Mouse (Mus musculus): ENCODE measurements around the gene Wfdc21. TPM values are rescaled to one million over a fixed set of nuclear protein-coding genes. Genes with fewer than 3 reads are reported as not detected.

Wfdc21 gene
- polyA plus RNA-seq, 1 experiment from 2014 or later = 0.71 TPM

DNA sequence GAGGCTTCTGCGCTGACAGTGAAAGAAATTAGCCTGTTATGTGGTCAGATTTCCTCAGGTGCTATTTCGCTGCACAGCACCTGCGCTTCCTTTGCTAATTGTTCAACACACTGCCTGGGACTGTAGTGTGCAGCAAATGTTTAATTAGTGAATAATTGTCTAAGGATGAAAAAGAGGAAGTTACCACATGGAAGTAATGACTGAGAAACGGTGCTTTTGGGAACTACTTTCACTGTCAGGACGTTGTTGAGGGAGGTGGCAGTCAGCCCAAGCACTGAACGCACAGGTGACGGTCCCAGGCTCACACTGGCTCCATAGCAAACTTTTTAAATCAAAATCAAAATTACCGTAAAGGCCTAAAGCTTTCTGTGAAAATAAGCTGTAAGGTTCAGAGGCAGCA, 30.1 kb downstream of the Wfdc21 start:
- no peak overlapping the region for H3K27ac ChIP-seq (ENCODE audit: low read length)
- H3K9ac ChIP-seq (replicated peaks; ENCODE audit: low read length) = no peak overlapping the region
- no peak overlapping the region for H3K4me3 ChIP-seq (ENCODE audit: low read length)
- no peak overlapping the region for H3K4me2 ChIP-seq (replicated peaks; ENCODE audit: low read depth, low read length)
- H3K4me1 ChIP-seq (ENCODE audit: insufficient read depth, low read length) = no peaks in the 10 kb centered on the region
- no peaks in the 10 kb centered on the region for H3K9me3 ChIP-seq (ENCODE audit: low read length)
- 94% methylated on average over 8 of the region's 8 CpGs for WGBS
- H3K36me3 ChIP-seq (ENCODE audit: insufficient read depth, low read length) = peaks cover 82% of the 10 kb centered on the region
- no peak for ATAC-seq (ENCODE audit: low FRiP score, low TSS enrichment)
- no peaks in the 10 kb centered on the region for H3K27me3 ChIP-seq (ENCODE audit: insufficient read depth, low read length)

DNA sequence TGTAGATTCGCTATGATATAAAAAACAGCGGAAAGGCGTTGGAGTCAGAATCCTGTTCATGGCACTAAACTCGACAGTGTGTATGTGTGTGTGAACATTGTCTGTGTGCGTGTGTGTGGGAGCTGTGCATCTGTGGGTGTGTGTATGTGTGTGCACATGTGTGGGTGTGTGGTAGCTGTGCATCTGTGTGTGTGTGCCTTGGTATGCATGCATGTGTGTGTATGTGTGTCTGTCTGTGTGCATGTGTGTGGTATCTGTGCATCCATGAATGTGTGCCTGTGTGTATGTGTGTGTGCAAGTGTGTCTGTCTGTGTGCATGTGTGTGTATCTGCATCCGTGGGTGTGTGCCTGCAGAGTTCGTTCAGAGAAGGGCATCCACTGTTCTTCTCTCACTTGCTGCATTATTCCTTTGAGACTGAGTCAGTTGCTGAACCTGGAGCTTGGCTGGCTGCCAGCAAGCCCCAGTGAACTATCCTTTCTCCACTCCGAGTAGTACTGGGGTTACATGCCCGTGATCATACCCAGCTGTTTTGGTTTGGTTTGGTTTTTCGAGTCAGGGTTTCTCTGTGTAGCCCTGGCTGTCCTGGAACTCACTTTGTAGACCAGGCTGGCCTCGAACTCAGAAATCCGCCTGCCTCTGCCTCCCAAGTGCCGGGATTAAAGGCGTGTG, 37.3 kb downstream of the Wfdc21 start:
- Histone ChIP-seq H3K4me1 (ENCODE audit: insufficient read depth, low read length) (peaks cover 22% of the 10 kb centered on the region), H3K4me2 (replicated peaks; ENCODE audit: low read depth, low read length) (no peak overlapping the region), H3K9ac (replicated peaks; ENCODE audit: low read length) (no peak overlapping the region), H3K27me3 (ENCODE audit: insufficient read depth, low read length) (no peaks in the 10 kb centered on the region), H3K27ac (ENCODE audit: low read length) (no peak overlapping the region), H3K9me3 (ENCODE audit: low read length) (no peaks in the 10 kb centered on the region), H3K4me3 (ENCODE audit: low read length) (no peak overlapping the region), H3K36me3 (ENCODE audit: insufficient read depth, low read length) (peaks cover 34% of the 10 kb centered on the region)
- WGBS = 73% methylated on average over 12 of the region's 14 CpGs
- no peak for ATAC-seq (ENCODE audit: low FRiP score, low TSS enrichment)

DNA sequence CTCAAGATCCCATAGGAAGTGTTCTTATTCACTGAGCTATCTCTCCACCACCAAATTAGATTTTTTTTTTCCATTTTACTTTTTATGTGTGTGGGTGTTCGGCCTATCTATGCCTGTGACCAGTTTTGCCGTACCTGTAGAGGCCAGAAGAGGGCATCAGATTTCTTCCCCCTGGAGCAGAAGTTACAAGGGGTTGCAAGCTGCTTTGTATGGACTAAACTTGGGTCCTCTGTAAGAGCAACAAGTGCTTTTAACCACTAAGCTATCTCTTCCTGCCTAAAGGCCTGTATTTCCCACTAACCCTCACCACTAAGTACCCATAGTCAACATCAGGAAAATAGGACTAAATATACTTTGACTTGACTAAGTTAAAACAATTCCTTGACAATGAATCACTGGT, 37.9 kb downstream of the Wfdc21 start:
- Histone ChIP-seq H3K4me3 (ENCODE audit: low read length) (no peak overlapping the region), H3K27me3 (ENCODE audit: insufficient read depth, low read length) (no peaks in the 10 kb centered on the region), H3K4me2 (replicated peaks; ENCODE audit: low read depth, low read length) (no peak overlapping the region), H3K27ac (ENCODE audit: low read length) (no peak overlapping the region), H3K9me3 (ENCODE audit: low read length) (no peaks in the 10 kb centered on the region), H3K36me3 (ENCODE audit: insufficient read depth, low read length) (peaks cover 28% of the 10 kb centered on the region), H3K4me1 (ENCODE audit: insufficient read depth, low read length) (peaks cover 25% of the 10 kb centered on the region), H3K9ac (replicated peaks; ENCODE audit: low read length) (no peak overlapping the region)
- ATAC-seq (ENCODE audit: low FRiP score, low TSS enrichment) = no peak
- 82% methylated on average over 2 of the region's 2 CpGs for WGBS

DNA sequence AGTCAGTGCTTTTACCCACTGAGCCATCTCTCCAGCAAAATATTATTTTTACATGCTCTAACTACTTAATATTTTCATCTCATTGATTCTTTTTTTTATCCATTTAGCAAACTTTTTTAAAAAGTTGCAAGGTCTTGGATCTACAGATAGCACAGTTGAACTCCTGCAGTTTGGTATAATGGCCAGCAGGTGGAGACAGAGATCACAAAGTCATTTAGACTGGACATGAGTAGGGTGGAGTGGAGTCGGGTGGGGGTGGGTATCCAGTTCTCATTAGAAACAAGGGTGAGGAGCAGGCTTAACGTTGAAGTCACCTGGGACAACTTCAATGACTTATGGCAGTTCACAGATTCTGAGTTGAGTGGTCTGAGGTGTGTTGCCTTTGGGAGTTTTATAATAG, 38.6 kb downstream of the Wfdc21 start:
- Histone ChIP-seq H3K4me1 (ENCODE audit: insufficient read depth, low read length) (peaks cover 25% of the 10 kb centered on the region), H3K4me2 (replicated peaks; ENCODE audit: low read depth, low read length) (no peak overlapping the region), H3K27ac (ENCODE audit: low read length) (no peak overlapping the region), H3K4me3 (ENCODE audit: low read length) (no peak overlapping the region), H3K9me3 (ENCODE audit: low read length) (no peaks in the 10 kb centered on the region), H3K36me3 (ENCODE audit: insufficient read depth, low read length) (peaks cover 21% of the 10 kb centered on the region), H3K27me3 (ENCODE audit: insufficient read depth, low read length) (no peaks in the 10 kb centered on the region), H3K9ac (replicated peaks; ENCODE audit: low read length) (no peak overlapping the region)
- ATAC-seq (ENCODE audit: low FRiP score, low TSS enrichment) = 0 out of 2 replicates have a peak, but pooled peaks have one; percentile 28
- 7% methylated on average over 2 of the region's 2 CpGs for WGBS

DNA sequence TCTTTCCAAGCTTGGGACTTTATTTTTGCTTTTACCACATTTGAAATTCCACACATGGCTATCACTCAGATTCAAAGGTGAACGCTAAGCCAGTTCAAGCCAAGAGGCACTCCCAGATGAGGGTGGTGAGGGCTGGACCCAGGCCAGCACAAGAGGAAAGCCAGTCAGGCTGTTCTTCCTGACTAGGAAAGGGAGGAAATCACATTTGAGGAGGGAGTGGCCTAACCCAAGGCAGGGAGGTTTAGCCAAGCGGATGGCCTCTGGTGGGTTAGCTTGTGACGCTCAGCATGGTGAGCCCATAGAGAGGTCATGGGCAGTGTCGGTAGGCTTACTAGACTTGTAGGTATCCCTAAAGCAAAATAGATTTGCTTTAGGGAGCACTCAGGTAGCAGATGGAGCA, 40.1 kb downstream of the Wfdc21 start:
- H3K27ac ChIP-seq (ENCODE audit: low read length) = peak overlapping the region; percentile 76; the same call in 1 of the 2 replicates
- ATAC-seq (ENCODE audit: low FRiP score, low TSS enrichment) = peak; percentile 40; the same call in 1 of the 2 replicates
- WGBS = 33% methylated on average over 4 of the region's 4 CpGs

DNA sequence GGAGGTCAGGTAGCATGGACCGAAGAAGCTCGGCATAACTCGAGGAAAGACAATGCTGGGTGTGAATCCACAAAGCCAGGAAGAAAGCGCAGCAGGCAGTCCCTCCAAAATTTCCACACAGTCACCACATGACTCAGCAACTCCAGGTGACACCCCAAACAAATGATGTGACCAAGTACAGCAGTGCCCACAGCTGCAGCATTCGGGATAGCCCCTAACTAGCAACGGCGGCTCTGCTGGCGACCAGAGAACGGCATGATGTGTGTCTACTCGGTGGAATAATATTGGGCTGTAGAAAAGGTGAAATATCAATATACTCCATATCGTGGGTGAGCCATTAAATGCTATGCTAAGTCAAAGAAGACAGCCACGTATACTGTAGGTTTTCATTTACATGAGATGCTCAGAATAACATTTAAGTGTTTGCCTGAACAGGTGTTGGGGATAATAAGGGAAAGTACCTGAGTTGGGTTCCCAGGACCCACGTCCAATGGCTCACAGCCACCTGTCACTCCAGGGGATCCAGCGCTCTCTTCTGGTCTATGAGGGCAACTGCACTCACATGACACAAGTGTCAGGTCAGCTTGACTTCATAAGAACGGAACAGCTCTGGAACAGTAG, 40.8 kb downstream of the Wfdc21 start:
- Histone ChIP-seq H3K9ac (replicated peaks; ENCODE audit: low read length) (0 out of 2 replicates have a peak overlapping the region, but pooled peaks have one; percentile 22), H3K4me2 (replicated peaks; ENCODE audit: low read depth, low read length) (no peak overlapping the region), H3K4me1 (ENCODE audit: insufficient read depth, low read length) (peaks cover 29% of the 10 kb centered on the region), H3K27ac (ENCODE audit: low read length) (peak overlapping the region; percentile 76), H3K27me3 (ENCODE audit: insufficient read depth, low read length) (no peaks in the 10 kb centered on the region), H3K4me3 (ENCODE audit: low read length) (no peak overlapping the region), H3K36me3 (ENCODE audit: insufficient read depth, low read length) (peaks cover 6% of the 10 kb centered on the region; the same call in 1 of the 2 replicates), H3K9me3 (ENCODE audit: low read length) (no peaks in the 10 kb centered on the region)
- 79% methylated on average over 15 of the region's 15 CpGs for WGBS
- ATAC-seq (ENCODE audit: low FRiP score, low TSS enrichment) = no peak

More for the DNA sequence above, 40.1 kb downstream of the Wfdc21 start:
- H3K4me2 ChIP-seq (replicated peaks; ENCODE audit: low read depth, low read length) = no peak overlapping the region
- H3K9me3 ChIP-seq (ENCODE audit: low read length) = no peaks in the 10 kb centered on the region
- no peaks in the 10 kb centered on the region for H3K27me3 ChIP-seq (ENCODE audit: insufficient read depth, low read length)
- peaks cover 6% of the 10 kb centered on the region; the same call in 1 of the 2 replicates for H3K36me3 ChIP-seq (ENCODE audit: insufficient read depth, low read length)
- H3K4me1 ChIP-seq (ENCODE audit: insufficient read depth, low read length) = peaks cover 25% of the 10 kb centered on the region
- no peak overlapping the region for H3K9ac ChIP-seq (replicated peaks; ENCODE audit: low read length)
- no peak overlapping the region for H3K4me3 ChIP-seq (ENCODE audit: low read length)

DNA sequence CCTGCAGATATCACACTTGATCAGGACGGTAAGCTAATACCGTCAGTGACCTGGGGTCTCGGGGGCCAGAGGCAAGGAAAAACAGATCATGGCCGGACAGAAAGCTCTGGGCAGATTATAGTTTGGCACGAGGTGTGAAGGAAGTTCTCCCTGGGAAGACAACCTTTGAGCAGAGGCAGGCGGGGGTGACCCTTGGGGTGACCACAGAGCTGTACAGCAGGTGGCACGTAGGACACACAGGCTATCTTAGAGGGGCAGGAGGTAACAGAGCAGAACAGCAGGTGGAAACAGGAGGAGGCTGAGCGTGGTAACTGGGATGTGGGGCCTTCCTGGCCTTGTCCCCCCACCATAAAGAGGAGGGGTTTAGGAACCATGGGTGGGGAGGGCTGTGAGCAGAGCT, 41.6 kb downstream of the Wfdc21 start:
- no peak overlapping the region for H3K9ac ChIP-seq (replicated peaks; ENCODE audit: low read length)
- 46% methylated on average over 8 of the region's 8 CpGs for WGBS

DNA sequence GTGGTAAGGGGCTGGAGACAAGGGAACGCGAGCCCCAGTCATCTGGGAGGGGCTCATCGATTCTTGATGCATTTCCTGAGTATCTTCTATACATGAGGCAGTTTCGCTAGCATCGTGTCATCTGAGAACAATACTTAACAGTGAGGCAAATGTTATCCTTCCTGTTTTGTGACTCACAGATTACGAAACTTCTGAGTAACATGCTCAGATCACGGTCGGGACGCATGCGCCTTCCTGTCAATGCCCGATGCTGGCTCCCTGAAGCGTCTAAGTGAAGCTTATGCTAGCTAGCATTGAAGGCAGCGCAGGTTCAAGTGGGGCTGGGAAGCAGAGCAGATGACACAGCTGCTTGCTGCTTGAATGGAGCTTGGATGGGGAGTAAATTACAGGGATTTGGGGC, 42.5 kb downstream of the Wfdc21 start:
- Histone ChIP-seq H3K9me3 (ENCODE audit: low read length) (no peaks in the 10 kb centered on the region), H3K4me1 (ENCODE audit: insufficient read depth, low read length) (peaks cover 38% of the 10 kb centered on the region), H3K4me2 (replicated peaks; ENCODE audit: low read depth, low read length) (no peak overlapping the region), H3K36me3 (ENCODE audit: insufficient read depth, low read length) (no peaks in the 10 kb centered on the region), H3K27ac (ENCODE audit: low read length) (peak overlapping the region; percentile 36; the same call in 1 of the 2 replicates), H3K27me3 (ENCODE audit: insufficient read depth, low read length) (no peaks in the 10 kb centered on the region), H3K4me3 (ENCODE audit: low read length) (no peak overlapping the region), H3K9ac (replicated peaks; ENCODE audit: low read length) (0 out of 2 replicates have a peak overlapping the region, but pooled peaks have one; percentile 28)
- no peak for ATAC-seq (ENCODE audit: low FRiP score, low TSS enrichment)
- WGBS = 57% methylated on average over 13 of the region's 13 CpGs

More for the DNA sequence above, 41.6 kb downstream of the Wfdc21 start:
- H3K27ac ChIP-seq (ENCODE audit: low read length) = peak overlapping the region; percentile 36; the same call in 1 of the 2 replicates
- H3K9me3 ChIP-seq (ENCODE audit: low read length) = no peaks in the 10 kb centered on the region
- no peak overlapping the region for H3K4me2 ChIP-seq (replicated peaks; ENCODE audit: low read depth, low read length)
- H3K27me3 ChIP-seq (ENCODE audit: insufficient read depth, low read length) = no peaks in the 10 kb centered on the region
- peak; percentile 70 for ATAC-seq (ENCODE audit: low FRiP score, low TSS enrichment)
- no peak overlapping the region for H3K4me3 ChIP-seq (ENCODE audit: low read length)
- H3K4me1 ChIP-seq (ENCODE audit: insufficient read depth, low read length) = peaks cover 37% of the 10 kb centered on the region
- no peaks in the 10 kb centered on the region for H3K36me3 ChIP-seq (ENCODE audit: insufficient read depth, low read length)

DNA sequence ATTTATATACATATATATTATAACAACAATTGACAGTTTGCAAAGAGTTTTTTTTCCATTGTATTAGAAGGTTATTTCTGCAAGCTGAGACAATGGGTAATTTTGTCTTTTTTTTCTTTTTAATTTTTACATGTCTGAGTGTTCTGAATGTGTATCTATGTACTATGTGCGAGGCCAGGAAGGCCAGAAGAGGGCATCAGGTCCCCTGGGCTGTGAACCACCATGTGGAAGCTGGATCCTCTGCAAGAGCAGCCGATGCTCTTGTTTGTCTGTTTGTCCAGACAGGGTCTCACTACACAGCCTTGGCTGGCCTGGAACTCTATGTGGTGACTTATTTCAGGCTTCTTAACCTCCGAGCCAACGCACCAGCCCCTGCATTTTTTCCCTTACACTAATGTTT, 44.4 kb downstream of the Wfdc21 start:
- Histone ChIP-seq H3K9ac (replicated peaks; ENCODE audit: low read length) (no peak overlapping the region), H3K36me3 (ENCODE audit: insufficient read depth, low read length) (no peaks in the 10 kb centered on the region), H3K4me2 (replicated peaks; ENCODE audit: low read depth, low read length) (no peak overlapping the region), H3K4me3 (ENCODE audit: low read length) (no peak overlapping the region), H3K27ac (ENCODE audit: low read length) (no peak overlapping the region), H3K27me3 (ENCODE audit: insufficient read depth, low read length) (no peaks in the 10 kb centered on the region), H3K9me3 (ENCODE audit: low read length) (no peaks in the 10 kb centered on the region), H3K4me1 (ENCODE audit: insufficient read depth, low read length) (peaks cover 40% of the 10 kb centered on the region)
- ATAC-seq (ENCODE audit: low FRiP score, low TSS enrichment) = no peak
- 63% methylated on average over 4 of the region's 4 CpGs for WGBS

DNA sequence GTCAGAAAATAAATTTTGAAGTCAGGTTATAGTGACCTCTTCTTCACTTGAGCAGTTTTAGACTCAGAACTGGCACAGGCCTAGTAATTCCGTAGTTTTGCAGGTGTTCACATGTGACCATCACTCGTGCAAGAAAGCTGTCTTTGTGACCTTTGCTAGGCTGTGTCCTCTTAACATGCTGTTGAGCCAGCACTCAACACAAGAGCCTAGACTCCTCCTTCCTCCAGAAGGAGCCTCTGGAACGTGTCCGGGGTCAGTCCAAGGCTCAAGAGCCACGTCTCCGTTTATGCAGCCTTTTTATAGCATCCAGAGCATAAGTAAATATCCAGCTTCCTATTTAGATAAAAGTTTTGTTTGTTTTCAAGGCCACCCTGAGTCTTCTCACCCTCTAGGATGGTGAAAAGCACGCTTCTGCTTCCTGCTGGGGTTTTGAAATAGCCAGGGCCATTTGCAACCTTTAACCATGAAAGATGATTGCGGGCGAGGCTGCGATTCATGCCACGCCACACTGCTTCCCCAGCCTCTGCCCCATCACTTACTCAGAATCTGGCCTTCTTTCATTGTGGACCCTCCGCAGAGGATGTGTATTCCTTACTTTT, 45.7 kb downstream of the Wfdc21 start:
- Histone ChIP-seq H3K9ac (replicated peaks; ENCODE audit: low read length) (no peak overlapping the region), H3K4me2 (replicated peaks; ENCODE audit: low read depth, low read length) (no peak overlapping the region), H3K9me3 (ENCODE audit: low read length) (no peaks in the 10 kb centered on the region), H3K36me3 (ENCODE audit: insufficient read depth, low read length) (no peaks in the 10 kb centered on the region), H3K27me3 (ENCODE audit: insufficient read depth, low read length) (no peaks in the 10 kb centered on the region), H3K4me1 (ENCODE audit: insufficient read depth, low read length) (peaks cover 41% of the 10 kb centered on the region), H3K27ac (ENCODE audit: low read length) (peak overlapping the region; percentile 20; the same call in 1 of the 2 replicates), H3K4me3 (ENCODE audit: low read length) (no peak overlapping the region)
- WGBS = 67% methylated on average over 12 of the region's 12 CpGs
- no peak for ATAC-seq (ENCODE audit: low FRiP score, low TSS enrichment)
